Mouse (Mus musculus): ENCODE results near the gene Otub2.

The Otub2 gene

GRCm38 (mm10) chr12:103445060-103445459 lies 56.6 kb downstream of the Otub2 start:
- DNase-seq = no peak

GRCm38 (mm10) chr12:103453361-103453760 lies 64.9 kb downstream of the Otub2 start:
- no peak for DNase-seq
